Comparison of ENCODE assay signal across 8 mouse cellular contexts in the genomic region with DNA sequence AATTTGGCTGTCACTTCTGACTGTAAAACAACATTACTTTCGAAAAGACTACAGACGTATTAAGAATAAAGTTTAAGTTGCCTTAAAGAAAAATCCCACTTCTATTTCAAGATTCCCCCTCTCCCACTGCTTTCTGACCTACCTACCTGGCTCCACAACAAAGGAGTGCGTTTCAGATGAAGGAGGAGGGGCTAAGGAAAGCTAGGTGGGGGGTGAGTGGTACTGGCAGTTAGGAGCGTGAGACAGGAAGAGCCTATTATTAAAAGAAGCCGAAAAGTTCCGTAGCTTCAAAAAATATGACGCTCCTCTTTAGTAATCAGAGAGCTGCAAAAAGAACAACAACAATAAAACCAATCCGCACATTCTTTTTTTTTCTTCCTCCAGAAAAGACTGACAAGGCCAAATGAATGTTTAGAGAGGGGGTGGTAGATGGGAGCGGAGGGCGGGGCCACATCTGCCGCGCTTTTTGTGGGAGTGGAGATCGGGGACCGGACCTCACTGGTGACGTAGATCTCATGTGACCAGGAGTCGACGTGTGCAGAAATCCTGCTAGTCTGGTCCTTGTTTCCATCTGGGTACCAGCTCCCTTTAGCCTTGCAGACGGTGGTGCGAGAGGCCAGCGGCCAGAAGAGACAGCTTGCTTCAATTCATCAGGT. TPM values are rescaled to one million over a fixed set of nuclear protein-coding genes. Genes with fewer than 3 reads are reported as not detected.
DNase-seq lines count a peak whose midpoint lies in the region; ATAC-seq lines count a peak whose summit lies in the region.

A gene (plus strand): TSS at position 506 of the 656 bp plus-strand sequence.

- 21% methylated on average over 20 of the region's 20 CpGs for WGBS in hindbrain, embryonic 14.5 days

- peak within 1 kb of the TSS; percentile 87 for H3K27ac ChIP-seq in hindbrain, embryonic 14.5 days

- H3K36me3 ChIP-seq in hindbrain, embryonic 14.5 days (replicated peaks; ENCODE audit: control insufficient read depth, insufficient read depth): peaks cover 10% of the 10 kb centered on the region

- peak within 1 kb of the TSS; percentile 50 for H3K4me2 ChIP-seq in hindbrain, embryonic 14.5 days (replicated peaks)

- H3K9ac ChIP-seq in hindbrain, embryonic 14.5 days: peak within 1 kb of the TSS; percentile 82

- H3K4me3 ChIP-seq in hindbrain, embryonic 14.5 days (replicated peaks; ENCODE audit: low read length): peak within 1 kb of the TSS; percentile 66

- no peaks in the 10 kb centered on the region for H3K9me3 ChIP-seq in hindbrain, embryonic 14.5 days (ENCODE audit: control insufficient read depth, low read length)

- H3K4me1 ChIP-seq in hindbrain, embryonic 14.5 days (replicated peaks; ENCODE audit: control insufficient read depth, insufficient read depth, low read length): 0 out of 2 replicates have a peak, but pooled peaks cover 7% of the 10 kb centered on the region

- DNase-seq in NIH3T3 (ENCODE audit: low read depth): peak; percentile 86
- DNase-seq in cerebellum, postnatal 14 days: peak; percentile 74 to 78
- peak; percentile 21 to 47 for DNase-seq in frontal cortex, postnatal 25 days (ENCODE audit: low spot score in 2 of 2)
- DNase-seq in hindbrain, embryonic 14.5 days (ENCODE audit: low spot score): peak; percentile 78
- DNase-seq in layer of hippocampus, postnatal 36 days: peak; percentile 56 to 62
- peak; percentile 87 for DNase-seq in lung, postnatal 36 days
- DNase-seq in retina, postnatal 1 day: peak; percentile 90
- DNase-seq in urinary bladder, adult 18-20 months (ENCODE audit: low spot score in 2 of 2): peak; percentile 38 to 60

- peak; percentile 95 for ATAC-seq in hindbrain, embryonic 14.5 days (ENCODE audit: low FRiP score)

- H3K27me3 ChIP-seq in hindbrain, embryonic 14.5 days (ENCODE audit: control insufficient read depth, insufficient read depth, low read length): peaks cover 3% of the 10 kb centered on the region; the same call in 1 of the 2 replicates

RNA-seq across cellular contexts. Expression of the gene that starts here (rescaled TPM):
- 247 and 268 TPM in 2 replicates for polyA plus RNA-seq in hindbrain, embryonic 14.5 days (2014; fragmentation: Nextera tagmentation; extraction: Ambion mirVana)
- 10 to 100 TPM; 91.3 to 99.3 TPM for total RNA-seq in layer of hippocampus, postnatal 36 days (2021)

Comparison
In these comparisons a context has a peak if more than half of its experiments do, and no peak if none do; other contexts are left out.
1. Peak in every context shown above with its lines: DNase-seq, ATAC-seq, H3K4me3 ChIP-seq and H3K27ac ChIP-seq.
2. DNase-seq: peak in every context shown above with its lines; median percentile 90 in retina, postnatal 1 day; 87 in lung, postnatal 36 days; 86 in NIH3T3; 78 in hindbrain, embryonic 14.5 days; 76 in cerebellum, postnatal 14 days; 59 in layer of hippocampus, postnatal 36 days; 49 in urinary bladder, adult 18-20 months; 34 in frontal cortex, postnatal 25 days.